Mouse (Mus musculus) adrenal gland, postnatal 0 days (tissue): ENCODE measurements around the gene Gm17027. TPM values are rescaled to one million over a fixed set of nuclear protein-coding genes. Genes with fewer than 3 reads are reported as not detected.

Source experiments
- polyA plus RNA-seq: library from polyadenylated mRNA; unstranded; fragments of >200 nt; fragmentation: Nextera tagmentation; extraction: Ambion mirVana; gene quantifications from 2 replicates; pipeline ENCODE4 v1.2.1, GENCODE M21; 2015

The Gm17027 gene
- polyA plus RNA-seq = not detected in 2 replicates

DNA sequence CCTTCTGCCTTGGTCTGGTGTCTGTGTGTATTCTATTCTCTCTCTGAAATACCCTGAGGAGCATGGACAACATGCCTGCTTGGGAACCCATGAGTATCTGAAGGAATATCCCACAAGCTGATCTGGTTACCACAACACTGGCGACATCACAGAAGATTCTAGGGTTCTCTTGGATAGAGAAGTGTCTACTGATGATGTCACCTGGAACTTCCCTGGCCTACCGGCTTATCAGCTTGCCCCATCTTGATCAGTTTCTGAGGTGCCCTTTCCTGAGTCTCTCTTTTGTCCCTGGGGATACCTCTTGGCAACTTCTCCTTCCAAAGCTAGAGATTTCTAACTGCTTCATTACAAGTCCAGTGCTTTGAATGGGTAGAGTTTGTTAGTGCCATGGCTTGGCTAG, at the start of gene Gm17027:
Gene Gm17027 (minus strand): TSS at position 101 of the 400 bp plus-strand sequence.

DNA sequence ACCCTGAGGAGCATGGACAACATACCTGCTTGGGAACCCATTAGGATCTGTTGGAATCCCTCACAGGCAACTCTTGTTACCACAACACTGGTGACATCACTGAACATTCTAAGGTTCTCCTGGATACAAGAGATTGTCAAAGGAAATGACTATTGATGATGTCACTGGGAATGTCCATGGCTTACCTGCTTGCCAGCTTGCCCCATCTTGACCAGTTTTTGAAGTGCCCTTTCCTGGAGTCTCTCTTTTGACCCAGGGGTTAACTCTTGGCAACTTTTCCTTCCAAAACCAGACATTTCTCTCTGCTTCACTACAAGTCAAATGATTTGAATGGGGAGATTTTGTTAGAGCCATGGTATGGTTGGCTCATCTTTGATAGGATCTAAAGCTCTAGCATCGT, 28.3 kb upstream of the Gm17027 start, which contains the start of gene Gm3573:
Gene Gm3573 (minus strand): TSS at position 101 of the 400 bp plus-strand sequence.

DNA sequence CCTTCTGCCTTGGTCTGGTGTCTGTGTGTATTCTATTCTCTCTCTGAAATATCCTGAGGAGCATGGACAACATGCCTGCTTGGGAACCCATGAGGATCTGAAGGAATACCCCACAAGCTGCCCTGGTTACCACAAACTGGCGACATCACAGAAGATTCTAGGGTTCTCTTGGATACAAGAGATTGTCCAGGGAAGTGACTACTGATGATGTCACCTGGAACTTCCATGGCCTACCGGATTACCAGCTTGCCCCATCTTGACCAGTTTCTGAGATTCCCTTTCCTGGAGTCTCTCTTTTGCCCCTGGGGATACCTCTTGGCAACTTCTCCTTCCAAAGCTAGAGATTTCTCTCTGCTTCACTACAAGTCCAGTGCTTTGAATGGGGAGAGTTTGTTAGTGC, 45.2 kb downstream of the Gm17027 start, which contains the start of gene Gm7951:
Gene Gm7951 (minus strand): TSS at position 101 of the 400 bp plus-strand sequence.

Other genes with a start within 250 kb of the Gm17027 start
- gene 1700049E17Rik1, start 237.7 kb downstream of the Gm17027 start, polyA plus RNA-seq = not detected in 2 replicates
- gene 1700024B05Rik, start 218.6 kb downstream of the Gm17027 start, polyA plus RNA-seq = not detected in 2 replicates
- gene Gm6401, start 194.7 kb downstream of the Gm17027 start, polyA plus RNA-seq = not detected in 2 replicates
- gene Gm3543, start 179.3 kb downstream of the Gm17027 start, polyA plus RNA-seq = not detected in 2 replicates
- not detected in 2 replicates for gene Gm7951, start 45.3 kb downstream of the Gm17027 start, polyA plus RNA-seq
- gene Gm3573, start 28.2 kb upstream of the Gm17027 start, polyA plus RNA-seq = not detected in 2 replicates
- gene Gm17026, start 97.4 kb upstream of the Gm17027 start, polyA plus RNA-seq = not detected in 2 replicates
- gene Gm9611, start 134.7 kb upstream of the Gm17027 start, polyA plus RNA-seq = not detected in 2 replicates
- gene Gm7995, start 147.6 kb upstream of the Gm17027 start, polyA plus RNA-seq = not detected in 2 replicates